Mouse (Mus musculus): ENCODE data around the gene Laptm4a. TPM values are rescaled to one million over a fixed set of nuclear protein-coding genes. Genes with fewer than 3 reads are reported as not detected.

Gene Laptm4a
- total RNA-seq, 1 experiment from 2014 or later: 115 TPM

DNA sequence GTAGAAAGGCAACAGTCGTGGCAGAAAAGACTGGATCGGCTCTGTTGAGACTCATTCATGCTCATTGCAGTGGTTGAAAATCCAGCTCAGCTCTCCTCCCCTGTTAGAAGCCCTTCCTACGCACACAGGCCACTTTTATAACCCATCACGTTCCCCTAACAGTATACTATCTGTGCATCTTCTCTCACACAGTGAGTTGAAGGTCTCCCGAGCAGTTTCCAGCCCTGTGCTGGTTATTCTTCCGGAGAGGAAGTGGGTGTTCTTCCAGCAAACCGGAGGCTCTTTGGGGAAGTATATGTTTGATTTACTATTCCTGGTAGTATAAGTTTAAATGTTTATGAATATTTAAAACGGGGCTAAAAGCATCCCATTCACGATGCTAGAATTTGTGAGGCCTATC lies 25.7 kb downstream of the Laptm4a start:
- ATAC-seq (replicated peaks; ENCODE audit: low read depth, poor library complexity, severe bottlenecking): peak; percentile 53

DNA sequence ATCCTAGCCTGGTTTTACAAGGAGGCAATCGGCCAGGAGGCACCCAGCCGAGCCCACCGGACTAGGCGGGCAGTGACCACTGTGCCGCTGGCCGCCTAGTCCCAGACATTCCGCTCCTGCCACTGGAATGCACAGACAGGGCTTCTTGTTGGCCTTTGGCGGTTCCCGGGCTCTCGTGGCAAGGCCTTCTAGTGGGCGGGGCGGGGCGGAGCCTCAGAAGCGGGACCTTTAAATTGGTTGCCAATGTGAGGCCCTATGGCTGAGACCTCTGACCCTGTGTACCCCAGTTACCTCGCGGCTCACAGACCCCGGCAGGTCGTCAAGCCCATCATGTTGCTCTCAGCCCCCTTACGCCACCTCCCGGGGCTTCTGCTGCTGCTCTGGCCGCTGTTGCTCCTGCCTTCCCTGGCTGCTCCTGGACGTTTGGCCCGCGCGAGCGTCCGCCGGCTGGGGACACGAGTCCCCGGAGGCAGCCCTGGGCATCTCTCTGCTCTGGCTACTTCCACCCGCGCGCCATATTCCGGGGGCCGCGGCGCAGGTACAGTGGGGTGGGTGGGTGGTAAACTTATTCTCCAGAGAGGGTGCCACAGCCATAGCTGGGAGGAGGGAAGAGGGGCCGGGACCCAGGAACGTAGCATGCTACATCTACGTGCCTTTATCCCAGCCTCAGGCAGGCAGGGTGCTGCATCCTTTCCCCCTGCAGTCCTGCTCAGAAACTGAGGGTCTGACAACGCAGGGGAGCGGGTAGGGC lies 26.4 kb downstream of the Laptm4a start, which contains the start of gene Matn3:
Gene Matn3, plus strand, starts transcription at position 216 of the 751 bp plus-strand sequence.
- ATAC-seq (replicated peaks; ENCODE audit: low read depth, poor library complexity, severe bottlenecking): peak; percentile 83

DNA sequence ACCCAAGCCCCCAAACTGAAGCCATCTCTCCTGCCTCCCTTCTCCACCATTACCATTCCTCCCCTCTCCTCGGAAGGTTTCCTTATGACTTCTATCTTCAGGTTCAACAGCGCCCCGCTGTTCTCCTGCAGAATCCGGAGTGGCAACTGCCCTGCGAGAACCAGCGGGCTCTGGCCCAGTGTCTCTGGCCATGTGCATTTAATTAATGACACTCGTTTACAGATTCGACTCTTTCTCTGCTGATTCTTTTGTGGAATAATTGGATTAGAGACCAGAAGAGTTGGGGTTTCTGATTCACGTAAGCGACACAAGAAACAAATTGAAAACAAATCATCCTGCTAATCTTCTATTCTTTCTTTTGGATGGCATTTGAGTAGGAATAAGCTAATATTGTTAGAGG lies 31.7 kb downstream of the Laptm4a start:
- no peak for ATAC-seq (replicated peaks; ENCODE audit: low read depth, poor library complexity, severe bottlenecking)

DNA sequence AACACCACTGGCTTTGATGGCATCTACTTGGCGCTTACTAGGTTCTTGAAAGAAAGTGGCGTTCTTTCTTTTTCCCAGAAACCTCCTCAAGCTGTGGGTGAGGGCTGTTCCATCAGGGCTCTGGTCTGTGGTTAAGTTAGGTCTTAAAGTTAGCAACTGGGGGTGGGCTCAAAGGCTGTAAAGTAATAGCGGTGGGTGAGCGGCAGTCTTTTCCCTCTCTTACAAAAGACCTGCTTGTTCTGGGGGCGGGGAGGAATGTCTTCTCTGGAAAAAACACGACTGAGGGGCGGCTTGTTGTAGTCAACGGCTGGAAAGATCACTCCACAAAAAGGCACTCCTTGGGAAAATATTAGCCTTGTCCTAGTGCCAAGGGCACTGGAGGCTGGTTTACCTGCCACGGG lies 32.7 kb downstream of the Laptm4a start:
- ATAC-seq (replicated peaks; ENCODE audit: low read depth, poor library complexity, severe bottlenecking): no peak

DNA sequence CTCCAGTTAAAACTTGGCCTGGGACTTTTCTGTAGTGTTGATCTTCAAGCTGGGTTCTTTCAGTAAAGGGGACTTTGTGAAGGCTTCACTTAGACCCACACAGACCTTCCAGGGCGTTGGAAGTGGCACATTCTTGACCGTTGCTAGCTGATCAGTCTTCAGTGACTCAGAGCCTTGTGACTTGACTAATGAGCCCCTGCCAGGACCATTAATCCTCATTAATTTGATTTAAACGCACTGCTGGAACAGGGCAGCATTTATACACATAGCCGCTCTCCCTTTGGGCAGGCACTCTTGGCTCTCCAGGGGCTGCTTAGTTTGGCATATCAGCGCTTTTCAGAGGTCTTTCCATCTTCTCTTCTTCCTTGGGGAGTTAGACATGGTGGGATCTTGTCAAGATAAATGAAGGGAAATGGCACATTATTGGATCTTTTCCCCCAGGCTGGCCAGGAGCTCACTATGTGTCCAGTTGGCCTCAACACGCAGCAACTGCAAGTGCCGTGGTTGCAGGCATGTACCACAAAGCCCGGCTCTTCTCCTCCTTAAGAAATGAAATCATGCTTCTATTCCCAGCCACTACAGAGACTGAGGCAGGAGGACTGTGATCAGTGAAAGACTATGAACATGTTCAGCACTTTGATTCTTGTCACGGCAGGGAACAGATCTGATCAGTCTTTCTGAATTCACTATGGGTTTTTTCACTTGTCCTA lies 40.3 kb downstream of the Laptm4a start:
- no peak for ATAC-seq (replicated peaks; ENCODE audit: low read depth, poor library complexity, severe bottlenecking)

DNA sequence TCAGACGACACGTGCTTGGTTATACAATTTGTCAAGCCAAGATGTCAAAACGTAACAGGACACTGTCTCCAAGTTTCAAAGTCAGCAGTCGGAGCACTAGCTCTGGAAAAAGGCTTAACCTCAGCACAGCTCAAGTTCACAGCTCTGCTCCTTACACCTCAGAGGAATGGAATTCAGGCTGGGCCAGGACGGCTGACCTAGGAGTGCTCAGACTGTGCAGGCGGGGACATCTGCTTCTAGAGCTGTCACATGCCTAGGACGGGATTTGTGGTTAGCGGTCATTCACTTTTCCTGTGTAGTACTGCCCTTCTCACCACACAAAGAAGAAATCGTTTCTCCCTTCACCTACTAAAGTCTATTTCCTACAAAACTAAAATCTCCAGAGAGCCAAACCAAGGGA lies 48.4 kb downstream of the Laptm4a start:
- peak; percentile 83 for ATAC-seq (replicated peaks; ENCODE audit: low read depth, poor library complexity, severe bottlenecking)

DNA sequence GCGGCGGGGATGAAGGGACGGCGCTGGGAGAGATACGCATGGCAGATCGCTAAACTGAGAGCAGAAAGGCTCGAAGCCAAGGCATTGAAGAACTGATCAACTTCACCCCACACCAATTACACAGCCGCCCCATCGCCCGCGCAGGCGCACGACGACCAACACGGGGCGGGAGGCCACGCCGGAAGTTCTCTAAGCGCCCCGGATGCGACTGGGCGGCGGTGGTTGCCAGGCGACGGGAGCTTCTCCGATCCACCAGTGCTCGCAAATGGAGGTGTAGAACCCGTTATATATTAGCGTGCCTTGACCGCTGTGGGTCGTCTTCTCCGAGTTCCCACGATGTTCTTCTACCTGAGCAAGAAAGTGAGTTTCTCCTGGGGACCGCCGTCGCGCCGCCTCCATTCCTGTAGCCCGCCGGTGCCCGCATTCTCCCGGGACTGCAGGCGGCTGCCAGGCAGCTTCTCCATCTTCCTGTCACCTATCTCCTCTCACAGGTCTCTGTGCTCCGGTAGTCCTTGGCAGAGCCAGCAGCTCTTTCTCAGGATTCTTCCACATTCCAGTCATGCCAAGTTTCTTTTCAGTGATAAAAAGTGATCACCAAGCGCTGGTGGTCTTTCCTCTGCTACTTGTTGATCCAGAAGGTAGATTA lies 52.5 kb downstream of the Laptm4a start, which contains the start of gene Wdr35:
Gene Wdr35, plus strand, starts transcription at position 73 of the 646 bp plus-strand sequence.
- ATAC-seq (replicated peaks; ENCODE audit: low read depth, poor library complexity, severe bottlenecking): peak; percentile 70

DNA sequence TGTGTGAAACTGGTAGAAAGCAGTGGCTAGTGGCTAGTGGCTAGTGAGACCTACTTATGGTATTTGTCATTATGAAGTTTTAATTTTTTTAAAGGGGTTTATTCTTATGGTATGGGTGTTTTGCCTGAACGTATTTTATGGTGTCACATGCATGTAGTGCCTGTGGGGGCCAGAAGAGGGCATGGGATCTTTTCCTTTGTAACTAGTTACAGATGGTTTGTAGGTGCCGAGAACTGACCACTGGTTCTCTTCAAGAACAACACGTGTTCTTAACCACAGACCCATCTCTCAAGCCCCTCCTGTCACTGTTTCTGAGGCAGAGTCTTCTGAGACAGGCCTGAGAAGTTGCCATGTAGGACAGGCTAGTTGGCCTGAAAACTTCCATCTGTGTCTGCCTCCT lies 53.6 kb downstream of the Laptm4a start:
- ATAC-seq (replicated peaks; ENCODE audit: low read depth, poor library complexity, severe bottlenecking): no peak

Other genes with a start within 250 kb of the Laptm4a start
- gene Pum2, start 247.5 kb upstream of the Laptm4a start, total RNA-seq (2017): 201 and 210 TPM in 2 replicates
- 1.9 and 5.4 TPM in 2 replicates for gene Sdc1, start 150.3 kb upstream of the Laptm4a start, total RNA-seq (2017)
- not detected in 2 replicates for gene Matn3, start 26.3 kb downstream of the Laptm4a start, total RNA-seq (2017)
- gene Wdr35, start 52.2 kb downstream of the Laptm4a start, total RNA-seq (2017): 3.8 and 4.1 TPM in 2 replicates
- gene Ttc32, start 108.3 kb downstream of the Laptm4a start, total RNA-seq (2017): 18.0 and 36.4 TPM in 2 replicates